Mouse (Mus musculus) cerebellum, adult 2 months (tissue): ENCODE results near the gene Snx4. TPM values are rescaled to one million over a fixed set of nuclear protein-coding genes. Genes with fewer than 3 reads are reported as not detected.
"Not testable (repeated sequence)": the region's sequence is repeated elsewhere in the genome, so short reads cannot be mapped to it uniquely, and the experiment has no call there.

Source experiments
- DNase-seq, 2 experiments: peaks; one replicate each; pipeline ENCODE4 v3.0.0; 2021
- H3K27ac ChIP-seq: fragments of 200-500 bp; 2 replicates; pipeline ENCODE4 v1.5.1; 2012; ENCODE audit warnings: low read length, control low read depth, inconsistent platforms; ENCODE audit not compliant: insufficient read depth
- H3K27me3 ChIP-seq: fragments of 200-500 bp; 2 replicates; pipeline ENCODE4 v1.6.1; 2012; ENCODE audit warnings: inconsistent platforms, mild to moderate bottlenecking, low read length, moderate library complexity; ENCODE audit not compliant: control insufficient read depth, insufficient read depth
- H3K4me1 ChIP-seq: fragments of 200-500 bp; 2 replicates; pipeline ENCODE4 v1.6.1; 2011; ENCODE audit warnings: low read length; ENCODE audit not compliant: control insufficient read depth, insufficient read depth
- H3K4me3 ChIP-seq: fragments of 200-500 bp; replicated peaks from 2 replicates; pipeline ENCODE3; 2011; ENCODE audit warnings: mild to moderate bottlenecking, low read depth, low read length, control low read depth; ENCODE audit not compliant: insufficient read depth
- CTCF ChIP-seq: fragments of 200-500 bp; IDR thresholded peaks from 2 replicates; pipeline ENCODE4 v1.5.1; 2011; ENCODE audit warnings: low read depth, mild to moderate bottlenecking, control low read depth, low read length, moderate library complexity, borderline replicate concordance; ENCODE audit not compliant: insufficient read depth
- POLR2A ChIP-seq: fragments of 200-500 bp; IDR thresholded peaks from 2 replicates; pipeline ENCODE4 v1.6.1; 2011; ENCODE audit warnings: low read length, control low read depth, borderline replicate concordance; ENCODE audit not compliant: insufficient read depth
- WGBS: fragments of 180-500 bp; shearing (Covaris S2); methylation state at CpG from one replicate; pipeline ENCODE4 v1.1.7; 2018; 5-methylcytosine and 5-hydroxymethylcytosine counted together
- polyA plus RNA-seq: library from polyadenylated mRNA; depleted of rRNA; stranded (reverse); fragments of >200 nt; gene quantifications from 2 replicates; pipeline ENCODE4 v1.2.3, GENCODE M21; 2012; rRNA removed

The Snx4 gene
- 21.9 and 24.8 TPM in 2 replicates for polyA plus RNA-seq

GRCm38 (mm10) chr16:33251194-33252051, at the start of gene Snx4:
Gene Snx4, plus strand, starts transcription at chr16:33251442.
- Histone ChIP-seq H3K27me3 (no peaks in the 10 kb centered on the region), H3K4me1 (no peaks in the 10 kb centered on the region; the same call in 1 of the 2 replicates), H3K27ac (peak within 1 kb of the TSS; percentile 60; the same call in 1 of the 2 replicates), H3K4me3 (peak within 1 kb of the TSS; percentile 74)
- DNase-seq, result peak; percentile 88 to 91
- WGBS, result under 1% methylated on average over 72 of the region's 72 CpGs
- TF ChIP-seq POLR2A, result peak; percentile 60; the same call in 1 of the 2 replicates
- TF ChIP-seq CTCF, result no peak

GRCm38 (mm10) chr16:33210812-33211211, 40.4 kb upstream of the Snx4 start:
- no peak for DNase-seq
- Histone ChIP-seq H3K4me3 (no peak overlapping the region), H3K27ac (no peak overlapping the region), H3K4me1 (no peaks in the 10 kb centered on the region; the same call in 1 of the 2 replicates), H3K27me3 (no peaks in the 10 kb centered on the region)
- TF ChIP-seq POLR2A (no peak), CTCF (no peak)
- 89% methylated on average over 2 of the region's 2 CpGs for WGBS

GRCm38 (mm10) chr16:33216313-33217003, 34.8 kb upstream of the Snx4 start:
- Histone ChIP-seq H3K4me1 (no peaks in the 10 kb centered on the region; the same call in 1 of the 2 replicates), H3K27ac (no peak overlapping the region), H3K27me3 (no peaks in the 10 kb centered on the region), H3K4me3 (no peak overlapping the region)
- DNase-seq, result no peak
- WGBS, result 80% methylated on average over 9 of the region's 9 CpGs
- TF ChIP-seq CTCF, result no peak
- TF ChIP-seq POLR2A, result no peak

GRCm38 (mm10) chr16:33217553-33218085, 33.6 kb upstream of the Snx4 start:
- not testable (repeated sequence) for H3K27me3 ChIP-seq, H3K27ac ChIP-seq, H3K4me3 ChIP-seq, H3K4me1 ChIP-seq, DNase-seq
- 60% methylated on average over 3 of the region's 3 CpGs for WGBS

GRCm38 (mm10) chr16:33222482-33222881, 28.8 kb upstream of the Snx4 start:
- no peak for TF ChIP-seq CTCF
- TF ChIP-seq POLR2A, result no peak
- 95% methylated on average over 3 of the region's 3 CpGs for WGBS
- no peaks in the 10 kb centered on the region for H3K4me1 ChIP-seq

GRCm38 (mm10) chr16:33224381-33224780, 26.9 kb upstream of the Snx4 start:
- WGBS, result 87% methylated on average over 5 of the region's 5 CpGs
- Histone ChIP-seq H3K27me3 (no peaks in the 10 kb centered on the region; the same call in 1 of the 2 replicates), H3K4me1 (no peaks in the 10 kb centered on the region), H3K4me3 (no peak overlapping the region), H3K27ac (no peak overlapping the region)
- TF ChIP-seq POLR2A, result no peak
- TF ChIP-seq CTCF, result no peak
- DNase-seq, result no peak

More at GRCm38 (mm10) chr16:33222482-33222881, 28.8 kb upstream of the Snx4 start:
- no peak overlapping the region for H3K4me3 ChIP-seq
- no peak overlapping the region for H3K27ac ChIP-seq
- H3K27me3 ChIP-seq, result no peaks in the 10 kb centered on the region
- no peak for DNase-seq

- no peak for DNase-seq
- TF ChIP-seq POLR2A (no peak), CTCF (no peak)
- no peaks in the 10 kb centered on the region; the same call in 1 of the 2 replicates for H3K27me3 ChIP-seq
- H3K4me3 ChIP-seq, result no peak overlapping the region
- no peak overlapping the region for H3K27ac ChIP-seq
- H3K4me1 ChIP-seq, result no peaks in the 10 kb centered on the region
- 71% methylated on average over 12 of the region's 12 CpGs for WGBS
Measured at GRCm38 (mm10) chr16:33234128-33234527, 17.1 kb upstream of the Snx4 start.

DNA sequence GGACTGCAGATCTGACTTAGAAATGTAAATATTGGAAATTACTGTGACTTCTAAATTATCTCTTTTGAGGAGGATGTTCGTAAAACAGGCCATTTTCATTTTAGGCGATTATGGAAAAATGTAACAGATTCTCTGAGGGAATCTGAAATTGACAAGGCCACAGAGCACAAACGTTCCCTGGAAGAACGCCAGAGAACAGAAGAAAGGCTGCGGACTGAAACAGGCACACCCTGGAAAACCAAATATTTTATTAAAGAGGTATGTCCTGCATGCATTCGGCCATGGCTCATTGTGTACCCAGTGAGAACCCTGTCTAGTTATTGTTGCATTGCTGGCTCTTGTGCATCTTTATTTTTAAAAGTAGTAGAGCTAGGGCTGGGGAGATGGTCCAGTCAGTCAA, 15.1 kb upstream of the Snx4 start:
- WGBS, result 56% methylated on average over 6 of the region's 6 CpGs
- Histone ChIP-seq H3K4me1 (no peaks in the 10 kb centered on the region), H3K27ac (no peak overlapping the region), H3K4me3 (no peak overlapping the region), H3K27me3 (no peaks in the 10 kb centered on the region)
- no peak for DNase-seq
- TF ChIP-seq POLR2A, result no peak
- no peak for TF ChIP-seq CTCF
